Mouse (Mus musculus): ENCODE data around the gene Hpn. TPM values are rescaled to one million over a fixed set of nuclear protein-coding genes. Genes with fewer than 3 reads are reported as not detected.

Gene Hpn
- polyA plus RNA-seq, 1 experiment, result 22.1 TPM

DNA sequence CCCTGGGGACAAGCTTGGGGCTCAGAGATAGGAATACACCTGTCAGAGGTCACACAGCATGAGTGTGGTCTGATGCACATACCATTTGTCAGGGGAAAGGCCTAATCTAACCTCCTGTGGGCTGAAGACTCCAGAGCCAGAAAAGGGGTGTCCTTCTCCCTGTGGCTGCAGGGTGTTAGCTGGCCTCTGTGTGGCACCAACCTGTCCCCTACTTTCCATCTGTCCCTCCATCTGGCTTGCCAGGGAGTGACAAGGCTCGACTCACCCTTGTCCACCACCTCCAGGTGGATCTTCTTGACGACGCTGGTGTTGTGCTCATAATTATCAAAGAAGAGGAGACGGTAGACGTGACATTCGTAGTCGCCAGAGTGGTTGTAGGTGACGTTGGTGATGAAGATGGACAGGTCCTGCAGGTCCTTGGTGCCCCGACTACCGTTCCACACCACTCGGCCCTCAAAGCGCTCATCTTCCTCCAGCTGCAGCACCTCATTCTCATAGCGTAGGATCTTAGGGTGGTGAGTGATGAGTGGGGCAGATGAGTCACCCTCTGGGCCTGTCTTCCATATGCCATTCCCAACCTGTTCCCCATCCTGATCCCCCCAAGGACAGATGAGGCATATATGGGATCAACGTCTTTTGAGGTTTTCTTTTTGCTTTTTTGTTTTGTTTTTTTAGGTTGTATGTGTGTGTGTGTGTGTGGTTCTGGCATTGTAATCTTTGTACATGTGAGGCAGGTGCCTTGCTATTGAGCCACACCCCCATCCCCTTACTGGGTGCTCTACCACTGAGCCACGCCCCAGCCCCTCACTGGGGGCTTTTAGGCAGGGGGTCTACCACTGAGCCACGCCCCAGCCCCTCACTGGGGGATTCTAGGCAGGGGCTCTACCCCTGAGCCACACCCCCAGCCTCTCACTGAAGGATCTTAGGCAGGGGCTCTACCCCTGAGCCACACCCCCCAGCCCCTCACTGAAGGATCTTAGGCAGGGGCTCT, 7.8 kb upstream of the Hpn start:
- Histone ChIP-seq H3K4me1 (ENCODE audit: control insufficient read depth, insufficient read depth, insufficient read length) (peaks cover 10% of the 10 kb centered on the region), H3K27me3 (ENCODE audit: control insufficient read depth, insufficient read depth, low read length) (peaks cover 7% of the 10 kb centered on the region), H3K4me3 (ENCODE audit: extremely low read depth, insufficient read depth, insufficient read length) (no peak overlapping the region), H3K27ac (ENCODE audit: insufficient read depth, low read length) (no peak overlapping the region), H3K36me3 (ENCODE audit: control insufficient read depth, insufficient read depth, low read length) (no peaks in the 10 kb centered on the region)
- WGBS, result 89% methylated on average over 16 of the region's 16 CpGs
- no peak for DNase-seq (ENCODE audit: low read depth in 1 of 2, low spot score in 2 of 2)
- TF ChIP-seq POLR2A (IDR thresholded peaks at IDR 0.05; ENCODE audit: low read depth, low read length) (no peak), CTCF (IDR thresholded peaks at IDR 0.05; ENCODE audit: extremely low read depth, insufficient read depth, insufficient read length, insufficient replicate concordance) (no peak)

DNA sequence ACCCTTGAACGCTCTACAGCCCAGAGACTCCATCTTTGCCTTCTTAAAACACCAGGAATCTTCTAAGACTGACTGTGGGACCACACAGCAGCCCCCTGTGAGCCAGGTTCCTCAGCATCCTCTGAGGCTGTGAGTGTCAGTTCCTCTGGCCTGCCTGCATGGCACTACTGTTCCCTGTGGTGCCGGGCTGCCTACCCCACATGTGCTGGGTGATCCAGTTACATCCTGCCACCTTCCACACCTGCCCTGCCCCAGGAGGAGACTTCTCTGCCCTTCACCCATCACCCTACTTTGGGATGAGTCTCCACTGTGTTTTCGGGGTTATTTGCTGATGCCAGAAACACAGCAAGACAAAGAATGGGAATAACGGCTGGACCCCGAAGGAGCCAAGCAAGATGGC, 4.5 kb upstream of the Hpn start:
- H3K27me3 ChIP-seq (ENCODE audit: control insufficient read depth, insufficient read depth, low read length), result no peaks in the 10 kb centered on the region
- H3K36me3 ChIP-seq (ENCODE audit: control insufficient read depth, insufficient read depth, low read length), result no peaks in the 10 kb centered on the region
- WGBS, result 93% methylated on average over 5 of the region's 5 CpGs
- H3K4me1 ChIP-seq (ENCODE audit: control insufficient read depth, insufficient read depth, insufficient read length), result no peaks in the 10 kb centered on the region; the same call in 1 of the 2 replicates
- H3K4me3 ChIP-seq (ENCODE audit: extremely low read depth, insufficient read depth, insufficient read length), result no peak overlapping the region
- no peak for DNase-seq (ENCODE audit: low read depth in 1 of 2, low spot score in 2 of 2)
- TF ChIP-seq CTCF (IDR thresholded peaks at IDR 0.05; ENCODE audit: extremely low read depth, insufficient read depth, insufficient read length, insufficient replicate concordance) (no peak), POLR2A (IDR thresholded peaks at IDR 0.05; ENCODE audit: low read depth, low read length) (no peak)
- H3K27ac ChIP-seq (ENCODE audit: insufficient read depth, low read length), result no peak overlapping the region

- WGBS, result 82% methylated on average over 7 of the region's 7 CpGs
- H3K4me1 ChIP-seq (ENCODE audit: control insufficient read depth, insufficient read depth, insufficient read length), result no peaks in the 10 kb centered on the region
- no peak overlapping the region for H3K27ac ChIP-seq (ENCODE audit: insufficient read depth, low read length)
- TF ChIP-seq POLR2A (IDR thresholded peaks at IDR 0.05; ENCODE audit: low read depth, low read length), result no peak
- no peak for TF ChIP-seq CTCF (IDR thresholded peaks at IDR 0.05; ENCODE audit: extremely low read depth, insufficient read depth, insufficient read length, insufficient replicate concordance)
- H3K27me3 ChIP-seq (ENCODE audit: control insufficient read depth, insufficient read depth, low read length), result no peaks in the 10 kb centered on the region
- DNase-seq (ENCODE audit: low read depth in 1 of 2, low spot score in 2 of 2), result no peak
- no peak overlapping the region for H3K4me3 ChIP-seq (ENCODE audit: extremely low read depth, insufficient read depth, insufficient read length)
- no peaks in the 10 kb centered on the region for H3K36me3 ChIP-seq (ENCODE audit: control insufficient read depth, insufficient read depth, low read length)
Measured at GRCm38 (mm10) chr7:31118486-31118885, 3.4 kb upstream of the Hpn start.

DNA sequence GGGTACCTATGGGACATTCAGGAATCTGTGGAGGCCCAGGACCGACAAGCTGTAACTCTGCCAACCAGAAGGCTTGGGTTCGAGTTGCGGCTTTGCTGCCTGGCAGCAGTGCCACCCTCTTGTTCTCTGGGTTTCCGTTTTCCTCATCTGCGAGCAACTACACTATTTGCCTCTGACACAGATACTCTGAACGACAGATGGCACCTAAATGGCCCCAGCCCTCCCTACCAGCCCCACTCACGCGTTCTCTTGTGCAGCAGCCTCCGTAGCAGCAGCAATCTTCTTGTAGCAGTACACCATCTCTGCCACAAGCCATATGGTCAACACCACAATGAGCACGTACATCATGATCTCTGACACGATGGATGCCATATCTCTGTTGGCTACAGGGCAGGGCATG, 2.4 kb upstream of the Hpn start:
- H3K36me3 ChIP-seq (ENCODE audit: control insufficient read depth, insufficient read depth, low read length), result no peaks in the 10 kb centered on the region
- TF ChIP-seq POLR2A (IDR thresholded peaks at IDR 0.05; ENCODE audit: low read depth, low read length), result no peak
- no peak for TF ChIP-seq CTCF (IDR thresholded peaks at IDR 0.05; ENCODE audit: extremely low read depth, insufficient read depth, insufficient read length, insufficient replicate concordance)
- no peak overlapping the region for H3K4me3 ChIP-seq (ENCODE audit: extremely low read depth, insufficient read depth, insufficient read length)
- no peak for DNase-seq (ENCODE audit: low read depth in 1 of 2, low spot score in 2 of 2)
- 89% methylated on average over 11 of the region's 11 CpGs for WGBS
- H3K4me1 ChIP-seq (ENCODE audit: control insufficient read depth, insufficient read depth, insufficient read length), result no peaks in the 10 kb centered on the region
- no peaks in the 10 kb centered on the region for H3K27me3 ChIP-seq (ENCODE audit: control insufficient read depth, insufficient read depth, low read length)
- no peak overlapping the region for H3K27ac ChIP-seq (ENCODE audit: insufficient read depth, low read length)

- Histone ChIP-seq H3K27me3 (ENCODE audit: control insufficient read depth, insufficient read depth, low read length) (no peaks in the 10 kb centered on the region), H3K36me3 (ENCODE audit: control insufficient read depth, insufficient read depth, low read length) (no peaks in the 10 kb centered on the region), H3K27ac (ENCODE audit: insufficient read depth, low read length) (no peak overlapping the region), H3K4me1 (ENCODE audit: control insufficient read depth, insufficient read depth, insufficient read length) (no peaks in the 10 kb centered on the region), H3K4me3 (ENCODE audit: extremely low read depth, insufficient read depth, insufficient read length) (no peak overlapping the region)
- no peak for DNase-seq (ENCODE audit: low read depth in 1 of 2, low spot score in 2 of 2)
- WGBS, result 86% methylated on average over 16 of the region's 16 CpGs
- TF ChIP-seq CTCF (IDR thresholded peaks at IDR 0.05; ENCODE audit: extremely low read depth, insufficient read depth, insufficient read length, insufficient replicate concordance) (no peak), POLR2A (IDR thresholded peaks at IDR 0.05; ENCODE audit: low read depth, low read length) (no peak)
Measured at GRCm38 (mm10) chr7:31116721-31117145, 1.6 kb upstream of the Hpn start.

DNA sequence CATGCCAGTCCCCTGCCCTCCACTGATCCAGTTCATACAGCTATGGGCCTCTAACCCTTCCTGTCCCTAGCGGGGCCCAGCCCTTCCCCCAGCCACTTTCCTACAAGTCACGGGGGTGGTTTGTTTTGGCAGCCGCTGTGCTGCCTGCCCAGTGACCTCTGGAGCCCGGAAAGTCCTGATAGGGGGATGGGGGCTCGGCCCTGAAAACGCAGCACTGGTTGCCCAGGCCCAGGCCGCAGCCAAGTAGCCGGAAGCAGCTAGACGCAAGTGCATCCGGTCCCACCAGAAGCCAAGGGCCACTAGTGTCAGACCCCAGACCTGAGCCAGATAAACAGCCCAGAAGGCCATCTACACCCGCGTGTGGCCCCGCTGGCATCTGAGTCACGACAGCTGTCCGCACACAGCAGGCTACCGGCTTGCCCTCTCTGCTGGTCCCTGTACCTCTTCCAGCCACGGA, 525 bp upstream of the Hpn start:
- H3K27me3 ChIP-seq (ENCODE audit: control insufficient read depth, insufficient read depth, low read length), result no peaks in the 10 kb centered on the region
- H3K4me1 ChIP-seq (ENCODE audit: control insufficient read depth, insufficient read depth, insufficient read length), result peaks cover 10% of the 10 kb centered on the region; the same call in 1 of the 2 replicates
- TF ChIP-seq POLR2A (IDR thresholded peaks at IDR 0.05; ENCODE audit: low read depth, low read length) (no peak), CTCF (IDR thresholded peaks at IDR 0.05; ENCODE audit: extremely low read depth, insufficient read depth, insufficient read length, insufficient replicate concordance) (no peak)
- H3K27ac ChIP-seq (ENCODE audit: insufficient read depth, low read length), result peak overlapping the region; percentile 21
- no peaks in the 10 kb centered on the region for H3K36me3 ChIP-seq (ENCODE audit: control insufficient read depth, insufficient read depth, low read length)
- no peak overlapping the region for H3K4me3 ChIP-seq (ENCODE audit: extremely low read depth, insufficient read depth, insufficient read length)
- WGBS, result 39% methylated on average over 17 of the region's 17 CpGs
- peak in 1 of 2 experiments; percentile 33 for DNase-seq (ENCODE audit: low read depth in 1 of 2, low spot score in 2 of 2)

DNA sequence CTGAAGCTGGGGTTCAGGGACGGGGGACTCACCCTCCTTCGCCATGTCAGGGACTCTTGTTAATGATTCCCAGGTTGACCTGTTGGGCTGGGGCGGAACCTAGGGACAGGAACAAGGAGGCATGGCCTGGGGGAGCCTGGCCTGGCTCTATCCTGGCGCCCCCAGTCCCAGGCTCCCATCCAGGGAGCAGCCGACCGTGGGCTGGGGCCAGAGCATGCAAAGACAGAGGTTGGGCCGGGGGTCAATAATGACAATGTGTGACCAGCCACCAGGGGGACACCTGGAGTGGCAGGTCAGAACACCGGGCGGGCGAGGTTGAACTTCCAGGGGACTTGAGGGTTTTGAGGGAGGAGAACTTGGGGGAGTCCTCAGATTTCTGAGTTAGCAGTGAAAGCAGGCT, 444 bp downstream of the Hpn start:
- TF ChIP-seq POLR2A (IDR thresholded peaks at IDR 0.05; ENCODE audit: low read depth, low read length), result no peak
- TF ChIP-seq CTCF (IDR thresholded peaks at IDR 0.05; ENCODE audit: extremely low read depth, insufficient read depth, insufficient read length, insufficient replicate concordance), result no peak
- Histone ChIP-seq H3K4me3 (ENCODE audit: extremely low read depth, insufficient read depth, insufficient read length) (no peak overlapping the region), H3K27ac (ENCODE audit: insufficient read depth, low read length) (no peak overlapping the region), H3K36me3 (ENCODE audit: control insufficient read depth, insufficient read depth, low read length) (no peaks in the 10 kb centered on the region), H3K4me1 (ENCODE audit: control insufficient read depth, insufficient read depth, insufficient read length) (peaks cover 10% of the 10 kb centered on the region; the same call in 1 of the 2 replicates), H3K27me3 (ENCODE audit: control insufficient read depth, insufficient read depth, low read length) (no peaks in the 10 kb centered on the region)
- 93% methylated on average over 10 of the region's 10 CpGs for WGBS
- DNase-seq (ENCODE audit: low read depth in 1 of 2, low spot score in 2 of 2), result no peak
